Mouse (Mus musculus) small intestine, adult 2 months (tissue): ENCODE data around the gene Polr1c. TPM values are rescaled to one million over a fixed set of nuclear protein-coding genes. Genes with fewer than 3 reads are reported as not detected.

Experiments
- H3K27ac ChIP-seq: fragments of 200-500 bp; 2 replicates; pipeline ENCODE4 v1.5.1; 2012; ENCODE audit warnings: low read depth, low read length, control low read depth, inconsistent platforms; ENCODE audit not compliant: insufficient read depth
- H3K27me3 ChIP-seq: fragments of 200-500 bp; 2 replicates; pipeline ENCODE4 v1.6.1; 2012; ENCODE audit warnings: mild to moderate bottlenecking, moderate library complexity, low read length, inconsistent platforms; ENCODE audit not compliant: control insufficient read depth, insufficient read depth
- H3K36me3 ChIP-seq: fragments of 200-500 bp; 2 replicates; pipeline ENCODE4 v1.6.1; 2012; ENCODE audit warnings: mild to moderate bottlenecking, low read length, control low read depth, inconsistent platforms; ENCODE audit not compliant: control insufficient read depth, insufficient read depth
- H3K4me1 ChIP-seq: fragments of 200-500 bp; 2 replicates; pipeline ENCODE4 v1.6.1; 2012; ENCODE audit warnings: low read length, inconsistent platforms, mixed read lengths; ENCODE audit not compliant: control insufficient read depth, insufficient read depth, insufficient read length
- H3K4me3 ChIP-seq: fragments of 200-500 bp; 2 replicates; pipeline ENCODE4 v1.5.1; 2012; ENCODE audit warnings: low read depth, mild to moderate bottlenecking, control low read depth, inconsistent platforms, low read length, moderate library complexity
- CTCF ChIP-seq: fragments of 200-500 bp; IDR thresholded peaks from 2 replicates; pipeline ENCODE4 v1.5.1; 2012; ENCODE audit warnings: low read depth, mild to moderate bottlenecking, control low read depth, inconsistent platforms, low read length, moderate library complexity, mixed read lengths; ENCODE audit not compliant: insufficient replicate concordance, insufficient read length; ENCODE audit errors: extremely low read depth
- POLR2A ChIP-seq: fragments of 200-500 bp; IDR thresholded peaks from 2 replicates; pipeline ENCODE4 v1.6.1; 2012; ENCODE audit warnings: low read depth, mild to moderate bottlenecking, control low read depth, inconsistent platforms, low read length, moderate library complexity
- WGBS: fragments of 180-500 bp; shearing (Covaris S2); methylation state at CpG from one replicate; pipeline ENCODE4 v1.1.7; 2018; 5-methylcytosine and 5-hydroxymethylcytosine counted together
- polyA plus RNA-seq: library from polyadenylated mRNA; depleted of rRNA; stranded (reverse); fragments of >200 nt; gene quantifications from 2 replicates; pipeline ENCODE4 v1.2.3, GENCODE M21; 2012

The Polr1c gene
- polyA plus RNA-seq, 1 experiment, result 24.6 TPM

DNA sequence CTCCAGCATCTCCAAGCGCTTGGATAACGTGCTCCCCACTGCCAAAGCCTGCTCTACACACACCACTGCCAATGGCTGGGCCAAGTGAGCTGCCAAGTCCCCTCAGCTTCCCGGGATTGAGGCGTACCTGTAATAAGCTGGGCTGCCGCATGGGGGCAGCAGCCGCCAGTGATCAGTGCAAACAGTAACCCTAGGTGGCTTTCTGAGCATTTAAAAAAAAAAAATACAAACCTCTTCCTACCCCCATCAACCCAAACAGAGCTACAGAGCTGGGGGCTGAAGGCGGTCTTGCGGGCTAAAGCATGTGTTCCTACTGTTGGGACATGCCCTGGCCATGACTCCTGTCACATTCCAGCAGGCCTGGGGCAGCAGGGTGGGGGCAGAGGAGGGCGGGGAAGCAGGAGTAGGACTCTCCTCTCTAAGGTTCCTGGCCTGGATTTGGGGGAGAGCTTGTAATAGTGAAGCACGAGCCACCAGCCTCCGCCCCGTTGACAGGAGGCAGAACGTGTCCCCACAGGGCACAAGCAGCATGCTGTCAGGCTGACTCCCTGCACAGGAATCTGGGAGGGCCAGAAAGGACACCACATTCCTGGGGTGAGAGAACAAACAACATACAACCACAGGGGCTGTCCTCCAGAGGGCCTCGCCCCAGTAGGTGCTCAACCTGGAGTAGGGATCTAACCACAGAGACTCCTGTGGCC, 18.2 kb upstream of the Polr1c start:
- H3K27ac ChIP-seq, result peak overlapping the region; percentile 42; the same call in 1 of the 2 replicates
- no peaks in the 10 kb centered on the region for H3K27me3 ChIP-seq
- WGBS, result 35% methylated on average over 14 of the region's 14 CpGs
- H3K36me3 ChIP-seq, result peaks cover 50% of the 10 kb centered on the region
- H3K4me3 ChIP-seq, result no peak overlapping the region
- TF ChIP-seq CTCF (peak; percentile 95; the same call in 1 of the 2 replicates), POLR2A (peak; percentile 28; the same call in 1 of the 2 replicates)
- H3K4me1 ChIP-seq, result peaks cover 34% of the 10 kb centered on the region

DNA sequence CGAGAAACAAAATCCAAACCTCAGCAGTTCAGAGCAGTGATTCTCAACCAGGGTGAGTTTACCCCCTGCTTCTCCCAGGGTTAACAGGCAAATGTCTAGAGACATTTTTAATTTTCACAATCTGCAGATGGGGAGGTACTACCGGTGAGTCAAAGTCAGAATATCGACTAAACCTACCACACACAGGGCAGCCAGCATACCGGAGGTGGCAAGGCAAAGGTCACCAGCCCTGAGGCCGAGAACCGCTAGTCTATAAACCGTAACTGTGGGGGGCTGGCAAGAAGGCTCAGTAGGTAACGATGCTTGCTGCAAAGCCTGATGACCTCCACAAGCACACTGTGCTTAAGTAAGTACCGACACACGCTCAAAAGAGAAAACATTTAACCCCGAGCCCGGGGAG, 17.6 kb upstream of the Polr1c start:
- Histone ChIP-seq H3K27ac (no peak overlapping the region), H3K4me3 (no peak overlapping the region), H3K27me3 (no peaks in the 10 kb centered on the region), H3K36me3 (peaks cover 54% of the 10 kb centered on the region), H3K4me1 (peaks cover 31% of the 10 kb centered on the region)
- whole genome bisulfite sequencing, result 83% methylated on average over 12 of the region's 12 CpGs
- TF ChIP-seq CTCF (no peak), POLR2A (no peak)

DNA sequence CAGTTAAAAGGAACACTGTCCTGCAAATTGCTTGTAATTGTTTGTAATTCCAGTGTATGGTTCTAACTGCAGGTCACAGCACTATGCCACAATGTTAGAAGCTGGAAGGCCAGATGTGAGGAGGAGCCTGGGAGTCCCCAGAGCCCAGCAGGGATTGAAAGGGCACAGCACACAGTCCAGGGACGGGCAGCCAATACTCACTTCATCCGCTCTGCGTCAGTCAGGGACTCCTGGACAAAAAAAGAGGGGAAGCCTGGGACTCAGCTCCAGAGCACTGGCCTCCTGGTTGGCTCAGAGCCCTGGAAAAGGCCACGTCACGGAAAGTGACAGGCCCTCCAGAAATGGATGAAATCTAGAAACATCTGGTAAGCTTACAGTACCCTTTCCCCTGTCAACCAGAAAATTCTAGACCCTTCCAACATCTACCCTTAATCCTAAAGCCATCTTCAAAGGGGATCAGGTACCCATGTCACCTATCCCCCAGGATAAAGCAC, 14.4 kb upstream of the Polr1c start:
- H3K27me3 ChIP-seq, result no peaks in the 10 kb centered on the region
- TF ChIP-seq POLR2A (no peak), CTCF (no peak)
- peaks cover 81% of the 10 kb centered on the region for H3K36me3 ChIP-seq
- no peak overlapping the region for H3K27ac ChIP-seq
- H3K4me1 ChIP-seq, result peaks cover 12% of the 10 kb centered on the region
- no peak overlapping the region for H3K4me3 ChIP-seq
- 94% methylated on average over 5 of the region's 5 CpGs for WGBS

DNA sequence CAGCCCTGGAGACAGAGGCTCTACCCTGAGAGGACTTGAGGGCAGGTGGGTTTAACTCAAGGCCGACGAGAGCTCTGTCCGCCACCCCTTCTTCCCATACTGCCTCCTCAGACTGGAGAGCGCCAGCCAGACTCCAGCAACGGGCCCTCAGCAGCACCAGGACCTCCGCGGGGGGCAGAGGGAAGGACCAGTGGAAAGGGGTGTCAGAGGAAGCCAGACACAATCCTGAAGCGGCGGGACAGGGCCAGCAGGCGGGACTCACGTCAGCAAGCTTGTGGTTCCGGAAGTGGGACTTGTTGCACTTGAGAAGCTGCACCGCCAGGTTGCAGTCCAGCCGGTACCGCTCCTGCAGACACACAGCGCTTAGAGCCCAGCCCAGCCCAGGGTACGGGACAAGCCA, 11.8 kb upstream of the Polr1c start:
- Histone ChIP-seq H3K27ac (no peak overlapping the region), H3K4me1 (no peaks in the 10 kb centered on the region), H3K36me3 (peaks cover 66% of the 10 kb centered on the region), H3K4me3 (no peak overlapping the region), H3K27me3 (peaks cover 3% of the 10 kb centered on the region; the same call in 1 of the 2 replicates)
- TF ChIP-seq POLR2A, result no peak
- no peak for TF ChIP-seq CTCF
- WGBS, result 91% methylated on average over 17 of the region's 17 CpGs

DNA sequence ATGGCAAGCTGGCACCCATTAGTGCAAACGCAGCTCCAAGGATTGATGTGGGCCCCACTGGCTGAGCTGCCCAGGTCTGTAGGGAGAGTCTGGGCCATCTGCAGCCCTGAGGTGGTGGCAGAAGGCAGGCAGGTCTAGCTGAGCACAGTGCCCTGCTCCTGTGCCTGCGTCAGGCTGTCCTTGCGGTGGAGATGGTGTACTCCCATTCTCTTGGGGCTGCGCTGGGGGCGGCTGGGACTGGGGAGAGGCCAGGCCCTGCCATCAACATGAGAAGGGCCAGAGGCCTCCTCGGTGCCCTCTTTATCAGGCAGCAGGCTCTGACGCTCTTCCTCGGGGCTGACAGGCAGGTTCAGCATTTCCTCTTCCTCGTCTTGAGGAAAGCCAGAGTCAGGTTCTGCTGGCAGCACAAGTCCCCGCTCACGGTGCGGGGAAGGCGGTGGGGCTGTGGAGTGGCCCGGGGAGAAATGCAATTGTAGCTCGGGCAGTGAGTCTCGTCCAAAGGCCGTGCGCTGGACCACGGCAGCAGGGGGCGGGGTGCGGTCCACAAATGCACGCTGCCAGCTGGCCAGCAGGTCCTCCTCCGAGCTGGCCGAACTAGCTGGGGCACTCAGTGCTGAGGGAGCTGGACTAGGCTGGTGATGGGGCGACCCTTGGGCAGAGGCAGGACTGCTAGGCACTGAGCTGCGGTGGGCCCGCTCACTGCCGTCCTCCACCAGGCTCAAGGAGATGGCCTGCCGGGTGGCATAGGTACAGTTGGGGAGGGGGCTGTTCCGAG, 10.6 kb upstream of the Polr1c start:
- WGBS, result 87% methylated on average over 30 of the region's 30 CpGs
- TF ChIP-seq CTCF (no peak), POLR2A (no peak)
- no peak overlapping the region for H3K4me3 ChIP-seq
- H3K4me1 ChIP-seq, result peaks cover 8% of the 10 kb centered on the region
- peaks cover 12% of the 10 kb centered on the region for H3K27me3 ChIP-seq
- peaks cover 54% of the 10 kb centered on the region for H3K36me3 ChIP-seq
- no peak overlapping the region for H3K27ac ChIP-seq

DNA sequence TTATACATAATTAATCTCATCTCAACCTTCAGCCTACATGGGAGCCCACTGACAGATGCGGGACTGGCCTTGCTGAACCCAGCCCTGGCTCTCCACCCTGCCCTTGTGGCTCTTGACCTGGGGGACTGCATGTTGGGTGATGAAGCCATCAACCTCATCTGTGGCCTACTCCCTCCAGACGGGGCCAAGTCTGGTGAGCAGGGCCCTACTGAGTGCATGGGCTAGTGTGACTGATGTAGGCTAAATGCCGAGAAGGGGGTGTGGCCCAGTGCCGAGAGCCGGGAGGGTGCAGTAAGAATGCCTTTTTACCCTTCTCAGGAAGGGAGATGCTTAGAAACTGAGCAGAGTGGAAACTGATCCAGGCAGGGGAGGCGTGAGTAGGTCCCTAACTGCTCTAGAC, 7.3 kb upstream of the Polr1c start:
- Histone ChIP-seq H3K36me3 (peaks cover 43% of the 10 kb centered on the region), H3K4me1 (peaks cover 10% of the 10 kb centered on the region), H3K27ac (no peak overlapping the region), H3K4me3 (no peak overlapping the region), H3K27me3 (peaks cover 12% of the 10 kb centered on the region)
- WGBS, result 29% methylated on average over 6 of the region's 6 CpGs
- TF ChIP-seq CTCF (no peak), POLR2A (no peak)

DNA sequence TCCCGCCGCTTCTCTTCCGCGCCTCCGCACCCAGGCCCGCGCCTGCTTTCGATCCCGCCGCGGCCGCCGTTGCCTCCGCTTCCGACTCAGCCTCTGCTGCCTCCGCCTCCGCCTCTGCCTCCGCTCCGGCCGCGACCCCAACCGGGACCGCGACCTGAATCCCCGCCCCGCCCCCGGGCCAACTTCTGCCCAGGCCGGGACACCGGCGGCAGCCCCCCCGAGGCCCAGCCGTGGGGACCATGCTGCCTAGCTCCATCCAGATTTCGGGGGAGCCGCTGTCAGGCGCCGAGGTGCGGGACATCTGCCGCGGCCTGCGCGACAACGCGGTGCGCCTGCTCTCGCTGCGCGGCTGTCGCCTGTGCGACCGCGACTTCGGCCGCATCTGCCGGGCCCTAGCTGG, 6.3 kb upstream of the Polr1c start:
- TF ChIP-seq CTCF, result no peak
- H3K27ac ChIP-seq, result no peak overlapping the region
- peak overlapping the region; percentile 65 for H3K4me3 ChIP-seq
- H3K27me3 ChIP-seq, result peaks cover 12% of the 10 kb centered on the region
- H3K36me3 ChIP-seq, result peaks cover 42% of the 10 kb centered on the region
- under 1% methylated on average over 54 of the region's 54 CpGs for WGBS
- H3K4me1 ChIP-seq, result peaks cover 10% of the 10 kb centered on the region
